Mouse (Mus musculus) G1E (cell line): ENCODE results near the gene Bend6. TPM values are rescaled to one million over a fixed set of nuclear protein-coding genes. Genes with fewer than 3 reads are reported as not detected.

ENCODE experiments used
- ATAC-seq: 2 replicates; pipeline ENCODE4 v1.8.0; 2016; ENCODE audit warnings: mild to moderate bottlenecking; ENCODE audit not compliant: insufficient number of reproducible peaks, poor library complexity, low FRiP score, severe bottlenecking; ENCODE audit errors: extremely low read depth
- DNase-seq: peaks from one replicate; pipeline ENCODE4 v3.0.0; 2012; ENCODE audit warnings: low spot score
- H3K27me3 ChIP-seq: 2 replicates; pipeline ENCODE4 v1.6.1; 2012; ENCODE audit warnings: mild to moderate bottlenecking, low read length, inconsistent platforms; ENCODE audit not compliant: insufficient read depth
- H3K36me3 ChIP-seq: replicated peaks from 2 replicates; pipeline ENCODE3; 2012; ENCODE audit warnings: mild to moderate bottlenecking, inconsistent platforms
- H3K4me1 ChIP-seq: 2 replicates; pipeline ENCODE4 v1.6.1; 2012; ENCODE audit warnings: low read depth, low read length, inconsistent platforms, mixed read lengths; ENCODE audit not compliant: insufficient read depth
- H3K4me3 ChIP-seq: 2 replicates; pipeline ENCODE4 v1.5.1; 2012; ENCODE audit warnings: low read depth, mild to moderate bottlenecking, inconsistent platforms, low read length, moderate library complexity, mixed read lengths
- H3K9me3 ChIP-seq: replicated peaks from 2 replicates; pipeline ENCODE4 v1.6.1; 2012; ENCODE audit warnings: inconsistent platforms
- CTCF ChIP-seq: IDR thresholded peaks from 2 replicates; pipeline ENCODE4 v1.5.1; 2012; ENCODE audit warnings: low read depth, low read length, inconsistent platforms, mixed read lengths
- GATA1 ChIP-seq: IDR thresholded peaks from 2 replicates; pipeline ENCODE4 v1.6.1; 2012; ENCODE audit warnings: borderline replicate concordance, low read length, inconsistent platforms, mixed read lengths
- GATA2 ChIP-seq: IDR thresholded peaks from 2 replicates; pipeline ENCODE4 v1.6.1; 2012; ENCODE audit warnings: low read depth, low read length, inconsistent platforms, borderline replicate concordance
- POLR2AphosphoS5 ChIP-seq: IDR thresholded peaks from 2 replicates; pipeline ENCODE4 v1.6.1; 2012; ENCODE audit warnings: low read depth, low read length, inconsistent platforms; ENCODE audit not compliant: insufficient replicate concordance
- TAL1 ChIP-seq: conservative IDR thresholded peaks from 2 replicates; pipeline ENCODE4 v1.6.1; 2012; ENCODE audit warnings: low read depth, low read length, inconsistent platforms, mixed read lengths
- polyA plus RNA-seq: library from polyadenylated mRNA; stranded (reverse); fragments of >175 nt; gene quantifications from 2 replicates; pipeline ENCODE4 v1.2.3, GENCODE M21; 2012
- total RNA-seq, 2 experiments: library from RNA; stranded (forward) in 1 of 2; stranded (reverse) in 1 of 2; fragments of 200-1000 nt in 1 of 2; fragments of >200 nt in 1 of 2; fragmentation: Nextera tagmentation in 1 of 2; gene quantifications; 2 replicates each; pipeline ENCODE4 v1.2.3; 2014 to 2017

The Bend6 gene
- total and polyA plus RNA-seq, 3 experiments, result not detected

DNA sequence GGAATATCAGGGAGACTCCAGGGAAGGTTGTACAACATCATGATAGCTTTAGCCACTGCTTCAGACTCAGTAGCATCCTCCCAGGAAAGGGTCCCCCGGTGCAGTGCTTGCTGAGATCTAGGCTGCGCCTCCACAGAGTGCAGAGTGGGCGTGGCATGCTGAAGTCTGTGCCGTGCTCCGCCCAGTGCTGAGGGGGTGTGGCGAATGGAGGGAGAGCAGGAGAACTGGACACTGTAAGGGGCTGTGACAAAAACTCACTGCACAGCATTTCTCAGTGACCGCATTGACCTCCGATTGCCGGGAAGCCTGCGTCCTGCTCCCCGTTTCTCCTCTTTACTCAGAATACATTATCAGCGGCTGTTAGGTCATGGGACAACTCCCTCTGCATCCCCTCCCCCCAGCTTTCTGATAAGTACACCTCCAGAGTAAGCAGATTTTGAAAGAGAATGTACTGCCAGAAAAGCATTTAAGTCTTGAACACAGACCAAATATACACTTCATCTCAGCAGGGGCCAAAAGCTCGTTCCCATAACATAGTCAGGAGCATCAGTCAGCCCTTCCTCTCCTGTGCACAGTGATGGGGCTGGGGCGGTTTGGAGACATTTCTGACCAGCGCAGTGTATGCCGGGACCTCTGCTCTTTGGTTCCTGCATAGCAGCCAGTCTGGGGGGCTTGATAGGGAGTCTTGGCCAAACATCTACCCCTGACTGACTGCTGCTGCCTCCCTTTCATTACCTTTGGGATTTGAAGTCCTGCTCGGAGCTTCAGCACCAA is 37.5 kb upstream of the Bend6 start:
- ATAC-seq (no peak), DNase-seq (no peak)
- no peaks in the 10 kb centered on the region for H3K4me1 ChIP-seq
- H3K4me3 ChIP-seq, result no peak overlapping the region
- H3K27me3 ChIP-seq, result no peaks in the 10 kb centered on the region
- H3K9me3 ChIP-seq, result no peaks in the 10 kb centered on the region
- H3K36me3 ChIP-seq, result no peaks in the 10 kb centered on the region
- no peak for TF ChIP-seq GATA1
- TF ChIP-seq GATA2, result no peak
- TF ChIP-seq POLR2AphosphoS5, result no peak; the same call in 1 of the 2 replicates
- TF ChIP-seq TAL1, result no peak
- TF ChIP-seq CTCF, result no peak

DNA sequence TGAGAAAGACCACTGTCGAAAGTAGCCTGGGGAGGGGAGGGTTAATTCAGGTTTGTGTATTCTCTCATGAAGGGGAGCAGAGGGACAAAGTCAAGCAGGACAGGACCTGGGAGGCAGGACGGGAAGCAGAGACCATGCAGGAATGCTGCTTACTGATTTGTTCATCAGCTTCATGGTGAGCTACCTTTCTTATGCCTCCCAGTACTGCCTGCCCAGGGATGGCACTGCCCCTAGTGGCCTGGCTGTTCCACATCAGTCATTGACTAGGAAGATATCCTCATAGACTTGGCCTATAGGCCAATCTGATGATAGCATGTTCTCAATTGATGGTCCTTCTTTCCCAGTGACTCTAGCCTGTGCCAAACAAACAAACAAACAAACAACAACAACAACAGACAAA is 36.3 kb upstream of the Bend6 start:
- no peaks in the 10 kb centered on the region for H3K9me3 ChIP-seq
- no peaks in the 10 kb centered on the region for H3K27me3 ChIP-seq
- H3K4me3 ChIP-seq, result no peak overlapping the region
- ATAC-seq (no peak), DNase-seq (no peak)
- no peaks in the 10 kb centered on the region for H3K36me3 ChIP-seq
- TF ChIP-seq GATA2 (no peak), CTCF (no peak), GATA1 (no peak), TAL1 (no peak), POLR2AphosphoS5 (no peak)
- no peaks in the 10 kb centered on the region for H3K4me1 ChIP-seq

DNA sequence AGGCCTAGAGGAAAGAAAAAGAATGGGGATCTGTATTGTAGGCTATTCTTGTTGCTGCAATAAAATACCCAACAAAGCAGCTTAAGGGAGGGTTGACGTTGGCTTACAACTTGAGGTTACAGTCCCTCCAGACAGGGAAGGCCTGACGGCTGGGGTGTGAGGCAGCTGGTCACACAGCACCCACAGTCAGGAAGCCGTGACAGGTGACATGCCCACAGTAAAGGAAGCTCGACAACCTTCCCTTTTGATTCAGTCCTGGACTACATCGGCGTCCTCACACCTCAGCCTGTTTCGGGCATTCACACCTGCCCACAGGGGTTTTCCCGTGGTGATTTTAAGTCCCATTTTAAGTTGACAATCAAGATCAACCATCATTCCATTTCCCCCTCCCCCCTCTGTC is 35.0 kb upstream of the Bend6 start:
- H3K27me3 ChIP-seq, result no peaks in the 10 kb centered on the region
- TF ChIP-seq TAL1 (no peak), CTCF (no peak), POLR2AphosphoS5 (no peak), GATA1 (no peak), GATA2 (no peak)
- ATAC-seq (no peak), DNase-seq (no peak)
- H3K4me1 ChIP-seq, result no peaks in the 10 kb centered on the region
- no peak overlapping the region for H3K4me3 ChIP-seq
- H3K36me3 ChIP-seq, result no peaks in the 10 kb centered on the region
- no peaks in the 10 kb centered on the region for H3K9me3 ChIP-seq

DNA sequence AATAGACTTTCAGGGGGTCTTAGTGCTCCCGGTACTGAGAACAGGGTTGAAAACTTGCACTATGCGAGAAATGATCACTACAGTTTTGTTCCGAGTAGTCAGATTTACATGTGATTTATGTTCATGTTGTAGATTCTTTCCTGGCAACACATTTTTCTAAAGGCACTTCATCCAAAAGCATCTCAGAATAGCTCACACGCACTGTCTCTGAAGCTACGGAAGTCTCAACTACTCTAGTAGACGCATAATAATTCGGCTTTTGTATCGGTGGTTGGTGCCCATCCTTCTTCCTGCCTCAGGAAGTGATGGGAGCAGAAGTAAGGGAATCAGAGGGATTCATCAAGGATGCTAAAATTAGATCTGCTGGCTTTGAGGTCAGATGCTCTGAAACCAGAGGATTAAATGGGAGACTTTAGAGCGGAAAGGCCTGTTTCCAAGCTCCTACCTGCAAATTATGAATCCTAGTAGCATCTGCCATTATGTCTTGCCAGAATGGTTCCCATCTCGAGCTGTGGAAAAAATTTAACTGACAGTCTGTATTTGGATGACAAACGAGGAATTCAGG is 32.8 kb upstream of the Bend6 start:
- ATAC-seq (no peak), DNase-seq (no peak)
- TF ChIP-seq GATA2 (no peak), POLR2AphosphoS5 (no peak)
- Histone ChIP-seq H3K9me3 (no peaks in the 10 kb centered on the region), H3K27me3 (no peaks in the 10 kb centered on the region), H3K4me3 (no peak overlapping the region), H3K4me1 (no peaks in the 10 kb centered on the region), H3K36me3 (no peaks in the 10 kb centered on the region)

DNA sequence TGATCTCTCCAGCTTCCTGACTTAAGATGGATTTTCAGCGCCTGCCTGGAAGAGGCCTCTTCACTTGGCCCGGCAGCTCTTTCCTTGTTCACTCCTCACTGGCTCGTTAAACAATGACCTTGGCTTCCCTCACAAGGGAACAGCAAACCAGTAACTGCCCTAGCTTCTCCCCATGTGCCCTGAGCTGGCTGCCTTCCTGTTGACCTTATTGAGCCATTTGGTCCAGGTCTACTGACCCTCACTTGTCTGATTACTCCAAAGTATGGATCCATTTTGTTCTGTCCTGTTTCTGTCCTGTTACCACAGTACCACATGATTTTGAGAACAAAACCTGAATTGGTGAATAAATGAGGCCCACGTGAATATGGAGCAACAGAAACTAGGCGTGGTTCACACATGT is 32.2 kb upstream of the Bend6 start:
- no peak for ATAC-seq
- Histone ChIP-seq H3K27me3 (no peaks in the 10 kb centered on the region), H3K4me3 (no peak overlapping the region), H3K36me3 (no peaks in the 10 kb centered on the region), H3K4me1 (no peaks in the 10 kb centered on the region), H3K9me3 (no peaks in the 10 kb centered on the region)
- no peak for TF ChIP-seq TAL1
- no peak for TF ChIP-seq POLR2AphosphoS5
- no peak for TF ChIP-seq CTCF
- no peak for TF ChIP-seq GATA2
- TF ChIP-seq GATA1, result no peak
- DNase-seq, result no peak

DNA sequence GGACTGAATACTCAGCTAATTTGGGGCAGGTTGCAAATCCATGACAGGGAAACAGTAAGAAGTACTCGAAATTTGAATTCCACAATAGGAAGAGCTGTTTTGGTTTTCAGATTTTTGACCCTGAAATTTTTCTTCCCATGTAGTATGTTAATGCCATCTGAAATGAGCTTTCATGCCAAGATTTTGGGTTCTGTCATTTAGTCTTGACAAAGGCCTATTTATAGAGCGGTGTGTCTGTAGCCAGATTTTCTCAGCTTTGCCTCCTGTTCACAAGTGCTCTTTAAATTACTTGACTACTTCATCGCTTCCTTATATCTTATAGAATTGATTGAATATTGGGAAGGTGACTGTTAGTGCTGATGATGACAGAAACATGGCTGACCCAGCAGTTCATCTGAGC is 28.3 kb upstream of the Bend6 start:
- DNase-seq, result no peak
- TF ChIP-seq GATA2, result no peak
- no peak for TF ChIP-seq TAL1
- no peak for TF ChIP-seq POLR2AphosphoS5
- no peak for TF ChIP-seq GATA1
- no peak for TF ChIP-seq CTCF

More for the DNA sequence above, 28.3 kb upstream of the Bend6 start:
- H3K9me3 ChIP-seq, result no peaks in the 10 kb centered on the region
- H3K27me3 ChIP-seq, result no peaks in the 10 kb centered on the region
- H3K36me3 ChIP-seq, result no peaks in the 10 kb centered on the region
- no peak for ATAC-seq
- no peaks in the 10 kb centered on the region for H3K4me1 ChIP-seq
- H3K4me3 ChIP-seq, result no peak overlapping the region
